Mouse (Mus musculus) liver, embryonic 14.5 days (tissue): ENCODE data around the gene Arhgap11a.

Source experiments
- CTCF ChIP-seq: IDR thresholded peaks from 2 replicates; pipeline ENCODE4 v1.5.1; 2016; ENCODE audit warnings: antibody characterized with exemption, low read depth, control low read depth
- EP300 ChIP-seq: IDR thresholded peaks from 2 replicates; pipeline ENCODE4 v1.6.1; 2016; ENCODE audit warnings: antibody characterized with exemption, low read depth

- TF ChIP-seq EP300 (no peak), CTCF (no peak)
Observed at GRCm38 (mm10) chr2:113788821-113789387, 59.6 kb downstream of the Arhgap11a start.
